Mouse (Mus musculus) testis, adult 2 months (tissue): ENCODE measurements around the gene Mb.

Source experiments
- CTCF ChIP-seq: fragments of 200-500 bp; IDR thresholded peaks from 2 replicates; pipeline ENCODE4 v1.5.1; 2012; ENCODE audit warnings: low read depth, mild to moderate bottlenecking, inconsistent platforms, low read length, moderate library complexity; ENCODE audit not compliant: control insufficient read depth, insufficient read depth, insufficient replicate concordance
- POLR2A ChIP-seq: fragments of 200-500 bp; IDR thresholded peaks from 2 replicates; pipeline ENCODE4 v1.6.1; 2012; ENCODE audit warnings: low read depth, mild to moderate bottlenecking, inconsistent platforms, low read length, moderate library complexity; ENCODE audit not compliant: control insufficient read depth

GRCm38 (mm10) chr15:77066233-77066632 lies 15.8 kb upstream of the Mb start:
- no peak for TF ChIP-seq POLR2A
- TF ChIP-seq CTCF, result no peak
